Mouse (Mus musculus) layer of hippocampus, adult 8-10 months (tissue): Measurements from ENCODE around the gene Zdhhc6. TPM values are rescaled to one million over a fixed set of nuclear protein-coding genes. Genes with fewer than 3 reads are reported as not detected.

Experiments
- total RNA-seq, 4 experiments: library from RNA; stranded (reverse); gene quantifications; 2 replicates each; pipeline ENCODE4 v1.2.4; 2022

Zdhhc6 gene
- total RNA-seq, 4 experiments from 2014 or later = 26.2 to 28.9 (median 27.5) TPM

Other genes starting within 250 kb of the Zdhhc6 start
- 10 to 100 TPM; 47.2 to 72.0 (median 60.2) TPM for gene Gpam, start 188.8 kb downstream of the Zdhhc6 start, total RNA-seq
- under 1 TPM in 1 of 4 experiments, not detected in 3; 0.16 TPM for gene Tectb, start 135.3 kb downstream of the Zdhhc6 start, total RNA-seq
- gene Gucy2g, start 74.8 kb downstream of the Zdhhc6 start, total RNA-seq = 1 to 10 TPM; 1.2 to 1.4 (median 1.3) TPM
- gene Acsl5, start 64.1 kb downstream of the Zdhhc6 start, total RNA-seq = 10 to 100 TPM; 38.6 to 47.6 (median 42.6) TPM
- 10 to 100 TPM; 56.7 to 64.1 (median 60.2) TPM for gene Vti1a, start 263 bp upstream of the Zdhhc6 start, total RNA-seq